Mouse (Mus musculus) intestine, postnatal 0 days (tissue): Measurements from ENCODE around the gene Mospd3. TPM values are rescaled to one million over a fixed set of nuclear protein-coding genes. Genes with fewer than 3 reads are reported as not detected.

Experiments
- ATAC-seq: fragments of 200-750 bp; cut with Nextera tagmentation; 2 replicates; pipeline ENCODE4 v1.8.0; 2017; ENCODE audit warnings: mild to moderate bottlenecking, moderate TSS enrichment, moderate library complexity
- H3K27ac ChIP-seq: fragments of 300-500 bp; sonication (generic); 2 replicates; pipeline ENCODE4 v1.5.1; 2014; ENCODE audit warnings: mild to moderate bottlenecking, low read depth, low read length, moderate library complexity
- H3K27me3 ChIP-seq: fragments of 300-500 bp; sonication (generic); replicated peaks from 2 replicates; pipeline ENCODE4 v1.6.1; 2014; ENCODE audit warnings: low read length, mixed read lengths; ENCODE audit not compliant: control insufficient read depth, insufficient read depth
- H3K36me3 ChIP-seq: fragments of 300-500 bp; sonication (generic); 2 replicates; pipeline ENCODE4 v1.6.1; 2014; ENCODE audit warnings: mild to moderate bottlenecking, moderate library complexity; ENCODE audit not compliant: control insufficient read depth, insufficient read depth
- H3K4me1 ChIP-seq: fragments of 300-500 bp; sonication (generic); replicated peaks from 2 replicates; pipeline ENCODE4 v1.6.1; 2014; ENCODE audit warnings: antibody characterized with exemption, low read length, mixed read lengths; ENCODE audit not compliant: control insufficient read depth, insufficient read depth
- H3K4me2 ChIP-seq: fragments of 300-500 bp; sonication (generic); replicated peaks from 2 replicates; pipeline ENCODE4 v1.6.1; 2014; ENCODE audit warnings: low read depth, mild to moderate bottlenecking, moderate library complexity
- H3K4me3 ChIP-seq: fragments of 300-500 bp; sonication (generic); 2 replicates; pipeline ENCODE4 v1.5.1; 2014; ENCODE audit warnings: low read depth, low read length
- H3K9ac ChIP-seq: fragments of 300-500 bp; sonication (generic); 2 replicates; pipeline ENCODE4 v1.6.1; 2014; ENCODE audit warnings: mild to moderate bottlenecking, low read depth, low read length
- H3K9me3 ChIP-seq: fragments of 300-500 bp; sonication (generic); 2 replicates; pipeline ENCODE4 v1.6.1; 2016; ENCODE audit warnings: mixed run types; ENCODE audit not compliant: control insufficient read depth
- CTCF ChIP-seq: sonication (generic); IDR thresholded peaks from 2 replicates; pipeline ENCODE4 v1.5.1; 2016; ENCODE audit warnings: low read depth, mild to moderate bottlenecking, control low read depth, antibody characterized with exemption, moderate library complexity
- WGBS: fragments of 180-500 bp; shearing (Covaris S2); extraction: QIAGEN DNeasy Blood & Tissue Kit; methylation state at CpG from one replicate; pipeline ENCODE4 v1.1.7; 2014; 5-methylcytosine and 5-hydroxymethylcytosine counted together
- polyA plus RNA-seq: library from polyadenylated mRNA; unstranded; fragments of >200 nt; fragmentation: Nextera tagmentation; extraction: Ambion mirVana; gene quantifications from 2 replicates; pipeline ENCODE4 v1.2.1, GENCODE M21; 2015

Gene Mospd3
- polyA plus RNA-seq, 1 experiment from 2014 or later, result 38.0 TPM

DNA sequence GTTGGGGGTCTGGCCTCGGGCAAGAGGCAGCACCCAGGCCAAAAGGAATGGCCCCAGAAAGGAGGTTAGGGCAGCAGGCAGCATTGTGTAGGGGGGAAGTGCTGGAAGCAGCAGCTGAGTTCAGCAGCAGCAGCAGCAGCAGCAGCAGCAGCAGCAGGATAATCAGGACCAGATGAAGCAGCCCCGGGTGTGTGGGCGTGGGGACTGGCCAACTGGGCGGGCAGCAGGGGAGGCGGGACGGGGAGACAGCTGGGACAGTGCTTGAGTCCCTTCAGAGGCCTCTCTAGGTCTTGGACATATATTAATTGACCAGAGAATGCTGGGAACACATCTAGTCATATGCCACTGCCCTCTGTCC is 10.4 kb upstream of the Mospd3 start:
- Histone ChIP-seq H3K4me1 (peaks cover 10% of the 10 kb centered on the region; the same call in 1 of the 2 replicates), H3K27me3 (no peaks in the 10 kb centered on the region), H3K9me3 (no peaks in the 10 kb centered on the region), H3K36me3 (peaks cover 6% of the 10 kb centered on the region), H3K9ac (peak overlapping the region; percentile 26; the same call in 1 of the 2 replicates), H3K4me3 (0 out of 2 replicates have a peak overlapping the region, but pooled peaks have one; percentile 9), H3K4me2 (peak overlapping the region; percentile 55), H3K27ac (peak overlapping the region; percentile 64)
- TF ChIP-seq CTCF, result no peak
- WGBS, result 35% methylated on average over 6 of the region's 6 CpGs
- peak; percentile 16; the same call in 1 of the 2 replicates for ATAC-seq

DNA sequence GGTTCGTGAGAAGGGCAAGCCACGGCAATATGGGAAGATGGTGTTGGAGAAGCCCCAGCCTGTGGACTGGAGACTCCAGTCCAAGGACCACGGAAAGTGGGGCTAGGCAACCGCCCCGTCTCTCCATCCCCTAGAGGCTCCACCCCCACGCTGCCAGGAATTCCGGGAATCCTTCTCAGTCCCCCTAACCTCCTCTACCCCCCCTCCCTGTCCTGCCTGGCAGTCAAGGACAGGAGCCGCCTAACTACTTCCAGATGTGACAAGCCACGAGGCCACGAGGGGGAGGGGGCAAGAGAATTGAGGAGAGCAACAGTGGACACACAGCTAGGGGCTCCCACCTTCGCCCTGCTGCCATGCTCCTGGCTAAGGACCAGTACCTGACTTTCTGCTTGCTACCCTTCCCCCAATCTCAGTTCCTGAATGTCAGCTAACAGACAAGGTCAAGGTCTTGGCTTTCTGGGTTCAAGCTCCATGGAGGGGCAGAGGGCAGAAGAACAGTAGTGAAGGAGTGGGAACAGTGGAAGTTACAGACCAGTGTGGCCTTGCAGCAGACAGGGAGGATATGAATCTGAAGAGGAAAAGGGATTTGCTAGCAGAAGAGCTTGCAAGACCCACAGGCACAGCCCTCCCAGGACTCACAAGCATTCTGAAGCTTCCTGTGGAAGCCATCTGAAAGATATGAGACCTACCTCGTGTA is 9.8 kb upstream of the Mospd3 start:
- Histone ChIP-seq H3K27me3 (no peaks in the 10 kb centered on the region), H3K9ac (peak overlapping the region; percentile 26; the same call in 1 of the 2 replicates), H3K4me1 (peaks cover 10% of the 10 kb centered on the region; the same call in 1 of the 2 replicates), H3K4me3 (peak overlapping the region; percentile 9; the same call in 1 of the 2 replicates), H3K27ac (peak overlapping the region; percentile 64), H3K9me3 (no peaks in the 10 kb centered on the region), H3K4me2 (peak overlapping the region; percentile 55), H3K36me3 (peaks cover 12% of the 10 kb centered on the region)
- no peak for ATAC-seq
- WGBS, result 28% methylated on average over 12 of the region's 12 CpGs
- TF ChIP-seq CTCF, result no peak

DNA sequence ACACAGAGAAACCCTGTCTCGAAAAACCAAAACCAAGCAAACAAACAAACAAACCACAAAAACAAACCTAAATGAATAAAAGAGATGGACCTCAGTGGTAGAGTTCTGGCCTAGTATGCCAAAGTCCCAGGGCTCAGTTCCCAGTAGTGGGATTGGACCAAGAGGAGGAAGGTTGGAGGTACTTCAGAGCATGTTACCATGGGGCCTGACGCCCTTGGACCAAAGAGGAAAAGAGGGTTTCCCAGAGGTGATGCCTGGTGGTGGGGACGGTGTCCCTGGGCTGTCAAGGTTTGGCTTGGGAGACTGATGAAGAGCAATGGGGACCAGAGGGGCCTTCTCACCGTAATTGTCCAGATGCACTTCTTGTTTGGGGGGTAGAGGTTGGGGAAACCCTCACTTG is 9.2 kb upstream of the Mospd3 start:
- Histone ChIP-seq H3K9me3 (no peaks in the 10 kb centered on the region), H3K4me2 (peak overlapping the region; percentile 55), H3K9ac (no peak overlapping the region), H3K4me3 (peak overlapping the region; percentile 9; the same call in 1 of the 2 replicates), H3K4me1 (peaks cover 10% of the 10 kb centered on the region; the same call in 1 of the 2 replicates), H3K27me3 (no peaks in the 10 kb centered on the region), H3K36me3 (peaks cover 18% of the 10 kb centered on the region), H3K27ac (peak overlapping the region; percentile 64)
- 76% methylated on average over 4 of the region's 4 CpGs for WGBS
- TF ChIP-seq CTCF, result no peak
- ATAC-seq, result no peak

DNA sequence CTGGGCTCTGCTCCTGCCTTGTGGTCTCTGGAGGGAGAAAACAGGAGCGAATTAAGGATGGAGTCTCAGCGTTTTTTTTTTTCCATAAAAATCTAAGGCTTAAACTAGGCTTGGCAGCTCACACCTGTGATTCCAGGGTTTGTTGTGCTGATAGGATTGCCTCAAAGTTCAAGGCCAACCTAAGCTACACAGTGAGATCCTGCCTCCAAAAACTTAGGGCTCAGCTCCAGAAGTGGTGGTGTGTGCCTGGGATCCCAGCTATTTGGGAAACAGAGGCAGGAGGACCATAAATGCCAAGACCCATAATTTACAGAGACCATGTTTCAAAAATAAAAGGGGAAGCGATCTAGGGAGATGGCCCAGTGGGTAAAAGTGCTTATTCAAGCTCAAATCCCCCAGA is 8.4 kb upstream of the Mospd3 start:
- ATAC-seq, result no peak
- TF ChIP-seq CTCF, result no peak
- peaks cover 10% of the 10 kb centered on the region; the same call in 1 of the 2 replicates for H3K4me1 ChIP-seq

DNA sequence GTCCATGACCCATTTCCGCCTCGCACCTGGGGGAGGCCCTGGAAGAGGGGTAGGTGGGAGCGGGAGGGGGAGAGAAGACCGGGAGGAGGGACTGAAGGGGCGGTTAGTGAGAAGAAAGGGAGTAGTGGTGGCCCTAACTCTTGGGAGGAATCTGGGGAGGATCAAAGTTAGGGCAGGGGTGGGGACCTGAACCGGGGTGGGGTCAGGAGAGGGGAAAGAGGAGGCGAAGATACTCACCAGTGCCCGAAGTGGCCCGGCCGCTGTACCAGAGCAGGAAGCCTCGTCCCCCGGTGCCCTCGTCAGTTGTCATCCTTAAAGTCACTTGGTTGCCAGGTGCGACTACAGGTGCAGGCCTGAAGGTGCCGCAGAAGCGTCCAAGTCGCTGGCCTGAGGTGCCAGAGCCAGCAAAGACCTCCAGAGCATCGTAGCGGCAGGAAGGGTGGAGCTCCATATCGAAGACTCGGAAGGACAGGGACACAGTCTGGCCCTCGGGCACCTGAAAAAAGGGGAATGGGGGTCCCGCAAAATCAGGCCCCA is 7.9 kb upstream of the Mospd3 start:
- Histone ChIP-seq H3K4me2 (peak overlapping the region; percentile 9; the same call in 1 of the 2 replicates), H3K27ac (no peak overlapping the region), H3K36me3 (peaks cover 22% of the 10 kb centered on the region), H3K4me3 (no peak overlapping the region), H3K4me1 (peaks cover 10% of the 10 kb centered on the region; the same call in 1 of the 2 replicates), H3K9me3 (no peaks in the 10 kb centered on the region), H3K9ac (no peak overlapping the region), H3K27me3 (no peaks in the 10 kb centered on the region)
- no peak for ATAC-seq
- no peak for TF ChIP-seq CTCF
- WGBS, result 34% methylated on average over 22 of the region's 23 CpGs

More for the DNA sequence above, 8.4 kb upstream of the Mospd3 start:
- 60% methylated on average over 3 of the region's 3 CpGs for WGBS
- Histone ChIP-seq H3K9me3 (no peaks in the 10 kb centered on the region), H3K36me3 (peaks cover 22% of the 10 kb centered on the region), H3K4me3 (no peak overlapping the region), H3K9ac (no peak overlapping the region), H3K4me2 (no peak overlapping the region), H3K27me3 (no peaks in the 10 kb centered on the region), H3K27ac (no peak overlapping the region)

DNA sequence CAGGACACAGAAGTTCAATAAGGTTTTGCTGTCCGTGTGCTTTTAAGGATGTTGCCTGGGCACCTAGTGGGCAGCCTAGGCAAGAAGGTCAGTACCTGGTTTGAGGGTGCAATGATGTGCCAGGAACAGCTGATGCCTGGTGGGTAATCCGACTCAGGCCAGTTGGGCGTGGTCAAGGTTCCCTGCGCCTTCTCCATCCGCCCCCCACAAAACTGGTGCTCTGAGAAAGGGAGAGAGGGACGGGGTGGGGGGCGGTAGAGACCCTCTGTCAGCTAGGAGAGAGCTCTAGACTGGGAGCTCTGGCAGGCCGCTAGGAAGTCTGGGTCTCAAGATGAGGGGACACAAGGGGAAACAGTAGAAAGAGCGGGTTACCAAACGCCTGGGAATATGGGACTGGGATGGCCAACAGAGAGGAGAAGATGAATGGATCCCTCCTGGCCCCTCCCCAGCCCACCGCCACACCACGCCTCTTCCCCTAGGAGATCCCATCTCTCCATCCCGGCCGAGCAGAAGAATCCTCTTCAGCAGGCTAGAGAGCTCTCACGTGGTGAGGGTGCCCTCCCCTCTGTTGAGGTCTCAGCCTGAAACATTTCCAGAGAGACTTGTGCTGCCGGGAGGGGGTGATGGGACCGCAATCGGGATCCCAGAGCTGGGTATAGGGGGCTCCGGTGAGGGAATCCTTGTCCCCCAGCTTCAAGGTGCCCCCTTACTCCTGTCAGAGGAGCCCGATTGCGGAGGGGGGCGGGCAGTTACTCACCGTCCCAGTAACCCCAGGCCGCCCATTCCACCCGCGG is 7.2 kb upstream of the Mospd3 start:
- WGBS, result 45% methylated on average over 26 of the region's 26 CpGs
- H3K4me3 ChIP-seq, result no peak overlapping the region
- peaks cover 22% of the 10 kb centered on the region for H3K36me3 ChIP-seq
- no peak overlapping the region for H3K27ac ChIP-seq
- peaks cover 8% of the 10 kb centered on the region; the same call in 1 of the 2 replicates for H3K4me1 ChIP-seq
- 0 out of 2 replicates have a peak overlapping the region, but pooled peaks have one; percentile 9 for H3K4me2 ChIP-seq
- no peak for ATAC-seq
- H3K9ac ChIP-seq, result no peak overlapping the region
- TF ChIP-seq CTCF, result no peak
- H3K9me3 ChIP-seq, result no peaks in the 10 kb centered on the region
- no peaks in the 10 kb centered on the region for H3K27me3 ChIP-seq
